Mouse (Mus musculus) hindbrain, embryonic 13.5 days (tissue): ENCODE measurements at regions not wholly inside any gene's neighbourhood (a gene's known extent, or its start where the extent isn't known, plus 50 kb on each side); places are given as distances from the start of the nearest gene placed in this dataset.

Experiments used
- ATAC-seq: fragments of 200-750 bp; cut with Nextera tagmentation; 2 replicates; pipeline ENCODE4 v1.8.0; 2017; ENCODE audit warnings: moderate TSS enrichment; ENCODE audit not compliant: low FRiP score
- H3K27ac ChIP-seq: fragments of 300-500 bp; sonication (generic); 2 replicates; pipeline ENCODE4 v1.5.1; 2015; ENCODE audit warnings: inconsistent platforms, mild to moderate bottlenecking, moderate library complexity
- H3K27me3 ChIP-seq: fragments of 300-500 bp; sonication (generic); 2 replicates; pipeline ENCODE4 v1.6.1; 2015; ENCODE audit warnings: mild to moderate bottlenecking, inconsistent platforms
- H3K36me3 ChIP-seq: fragments of 300-500 bp; sonication (generic); 2 replicates; pipeline ENCODE4 v1.6.1; 2015; ENCODE audit warnings: mild to moderate bottlenecking, inconsistent platforms
- H3K4me1 ChIP-seq: fragments of 300-500 bp; sonication (generic); replicated peaks from 2 replicates; pipeline ENCODE4 v1.6.1; 2015; ENCODE audit warnings: inconsistent platforms
- H3K4me2 ChIP-seq: fragments of 300-500 bp; sonication (generic); 2 replicates; pipeline ENCODE4 v1.6.1; 2015; ENCODE audit warnings: inconsistent platforms, mild to moderate bottlenecking, moderate library complexity
- H3K4me3 ChIP-seq: fragments of 300-500 bp; sonication (generic); 2 replicates; pipeline ENCODE4 v1.5.1; 2015; ENCODE audit warnings: mild to moderate bottlenecking, inconsistent platforms
- H3K9ac ChIP-seq: fragments of 300-500 bp; sonication (generic); 2 replicates; pipeline ENCODE4 v1.6.1; 2015; ENCODE audit warnings: mild to moderate bottlenecking, inconsistent platforms
- H3K9me3 ChIP-seq: fragments of 300-500 bp; sonication (generic); 2 replicates; pipeline ENCODE4 v1.6.1; 2016; ENCODE audit warnings: inconsistent platforms
- WGBS: fragments of 180-500 bp; shearing (Covaris S2); methylation state at CpG from one replicate; pipeline ENCODE4 v1.1.7; 2015; 5-methylcytosine and 5-hydroxymethylcytosine counted together

- 53% methylated on average over 10 of the region's 10 CpGs for WGBS
- peaks cover 8% of the 10 kb centered on the region for H3K4me1 ChIP-seq
- no peak overlapping the region for H3K4me3 ChIP-seq
- H3K4me2 ChIP-seq, result no peak overlapping the region
- no peaks in the 10 kb centered on the region for H3K9me3 ChIP-seq
- no peak for ATAC-seq
- no peaks in the 10 kb centered on the region for H3K36me3 ChIP-seq
- no peaks in the 10 kb centered on the region for H3K27me3 ChIP-seq
- H3K9ac ChIP-seq, result no peak overlapping the region
- H3K27ac ChIP-seq, result no peak overlapping the region
Observed at GRCm38 (mm10) chr11:112593821-112594220, 188.2 kb upstream of the Sox9 start.

- no peak overlapping the region for H3K27ac ChIP-seq
- no peaks in the 10 kb centered on the region for H3K9me3 ChIP-seq
- ATAC-seq, result no peak
- H3K36me3 ChIP-seq, result no peaks in the 10 kb centered on the region
- no peaks in the 10 kb centered on the region for H3K4me1 ChIP-seq
- no peak overlapping the region for H3K4me2 ChIP-seq
- no peak overlapping the region for H3K9ac ChIP-seq
- WGBS, result 88% methylated on average over 1 of the region's 1 CpGs
- H3K27me3 ChIP-seq, result no peaks in the 10 kb centered on the region
- H3K4me3 ChIP-seq, result no peak overlapping the region
Observed at GRCm38 (mm10) chr11:112607359-112607758, 174.7 kb upstream of the Sox9 start.

- ATAC-seq, result no peak
- H3K4me1 ChIP-seq, result no peaks in the 10 kb centered on the region
- no peaks in the 10 kb centered on the region for H3K27me3 ChIP-seq
- H3K4me3 ChIP-seq, result no peak overlapping the region
- H3K9ac ChIP-seq, result no peak overlapping the region
- WGBS, result 69% methylated on average over 3 of the region's 3 CpGs
- H3K4me2 ChIP-seq, result no peak overlapping the region
- no peaks in the 10 kb centered on the region for H3K36me3 ChIP-seq
- H3K27ac ChIP-seq, result no peak overlapping the region
- H3K9me3 ChIP-seq, result no peaks in the 10 kb centered on the region
Observed at GRCm38 (mm10) chr11:112609277-112609676, 172.7 kb upstream of the Sox9 start.

- Histone ChIP-seq H3K9me3 (no peaks in the 10 kb centered on the region), H3K4me2 (no peak overlapping the region), H3K4me1 (no peaks in the 10 kb centered on the region), H3K4me3 (no peak overlapping the region), H3K27me3 (no peaks in the 10 kb centered on the region), H3K36me3 (no peaks in the 10 kb centered on the region), H3K27ac (no peak overlapping the region), H3K9ac (no peak overlapping the region)
- no peak for ATAC-seq
- WGBS, result 79% methylated on average over 11 of the region's 11 CpGs
Observed at GRCm38 (mm10) chr11:112611073-112611472, 171.0 kb upstream of the Sox9 start.

GRCm38 (mm10) chr11:112615629-112616028 is 166.4 kb upstream of the Sox9 start:
- H3K9me3 ChIP-seq, result no peaks in the 10 kb centered on the region
- no peak overlapping the region for H3K4me2 ChIP-seq
- H3K36me3 ChIP-seq, result no peaks in the 10 kb centered on the region
- H3K9ac ChIP-seq, result no peak overlapping the region
- no peak for ATAC-seq
- H3K4me1 ChIP-seq, result no peaks in the 10 kb centered on the region
- 0 out of 2 replicates have a peak, but pooled peaks cover 3% of the 10 kb centered on the region for H3K27me3 ChIP-seq
- 95% methylated on average over 4 of the region's 4 CpGs for WGBS
- no peak overlapping the region for H3K27ac ChIP-seq
- no peak overlapping the region for H3K4me3 ChIP-seq

GRCm38 (mm10) chr11:112616942-112617341 is 165.1 kb upstream of the Sox9 start:
- Histone ChIP-seq H3K4me1 (peaks cover 12% of the 10 kb centered on the region), H3K9ac (no peak overlapping the region), H3K36me3 (no peaks in the 10 kb centered on the region), H3K9me3 (no peaks in the 10 kb centered on the region), H3K4me2 (no peak overlapping the region), H3K27me3 (0 out of 2 replicates have a peak, but pooled peaks cover 3% of the 10 kb centered on the region), H3K4me3 (no peak overlapping the region), H3K27ac (no peak overlapping the region)
- ATAC-seq, result no peak
- whole genome bisulfite sequencing, result 88% methylated on average over 2 of the region's 2 CpGs

GRCm38 (mm10) chr11:112620916-112621315 is 161.1 kb upstream of the Sox9 start:
- Histone ChIP-seq H3K4me3 (no peak overlapping the region), H3K27me3 (0 out of 2 replicates have a peak, but pooled peaks cover 3% of the 10 kb centered on the region), H3K4me1 (peaks cover 13% of the 10 kb centered on the region), H3K4me2 (peak overlapping the region; percentile 23; the same call in 1 of the 2 replicates), H3K9ac (peak overlapping the region; percentile 46; the same call in 1 of the 2 replicates), H3K9me3 (no peaks in the 10 kb centered on the region), H3K27ac (no peak overlapping the region), H3K36me3 (no peaks in the 10 kb centered on the region)
- WGBS, result 19% methylated on average over 12 of the region's 12 CpGs
- 0 out of 2 replicates have a peak, but pooled peaks have one; percentile 59 for ATAC-seq

GRCm38 (mm10) chr11:112621385-112622120 is 160.5 kb upstream of the Sox9 start:
- H3K36me3 ChIP-seq, result no peaks in the 10 kb centered on the region
- no peak overlapping the region for H3K9ac ChIP-seq
- no peak overlapping the region for H3K27ac ChIP-seq
- H3K4me3 ChIP-seq, result no peak overlapping the region
- 61% methylated on average over 9 of the region's 9 CpGs for WGBS
- H3K4me1 ChIP-seq, result peaks cover 13% of the 10 kb centered on the region
- H3K27me3 ChIP-seq, result 0 out of 2 replicates have a peak, but pooled peaks cover 1% of the 10 kb centered on the region
- ATAC-seq, result no peak
- H3K4me2 ChIP-seq, result no peak overlapping the region; the same call in 1 of the 2 replicates
- no peaks in the 10 kb centered on the region for H3K9me3 ChIP-seq

- 56% methylated on average over 9 of the region's 9 CpGs for WGBS
- no peak overlapping the region for H3K9ac ChIP-seq
- no peak overlapping the region for H3K27ac ChIP-seq
- H3K36me3 ChIP-seq, result no peaks in the 10 kb centered on the region
- H3K27me3 ChIP-seq, result no peaks in the 10 kb centered on the region
- no peak for ATAC-seq
- no peak overlapping the region for H3K4me3 ChIP-seq
- no peaks in the 10 kb centered on the region for H3K9me3 ChIP-seq
- no peaks in the 10 kb centered on the region for H3K4me1 ChIP-seq
- no peak overlapping the region for H3K4me2 ChIP-seq
Observed at GRCm38 (mm10) chr11:112649298-112649697, 132.7 kb upstream of the Sox9 start.

- Histone ChIP-seq H3K27me3 (no peaks in the 10 kb centered on the region), H3K27ac (peak overlapping the region; percentile 24; the same call in 1 of the 2 replicates), H3K9ac (no peak overlapping the region), H3K4me3 (no peak overlapping the region), H3K4me2 (no peak overlapping the region), H3K36me3 (no peaks in the 10 kb centered on the region), H3K9me3 (no peaks in the 10 kb centered on the region), H3K4me1 (peaks cover 9% of the 10 kb centered on the region)
- no peak for ATAC-seq
- 25% methylated on average over 11 of the region's 11 CpGs for WGBS
Observed at GRCm38 (mm10) chr11:112657410-112658159, 124.4 kb upstream of the Sox9 start.

- Histone ChIP-seq H3K4me1 (peaks cover 9% of the 10 kb centered on the region), H3K9me3 (no peaks in the 10 kb centered on the region), H3K36me3 (no peaks in the 10 kb centered on the region), H3K27ac (no peak overlapping the region), H3K9ac (no peak overlapping the region), H3K4me3 (no peak overlapping the region), H3K27me3 (no peaks in the 10 kb centered on the region), H3K4me2 (no peak overlapping the region)
- ATAC-seq, result no peak
- 79% methylated on average over 3 of the region's 3 CpGs for WGBS
Observed at GRCm38 (mm10) chr11:112659911-112660310, 122.1 kb upstream of the Sox9 start.

- Histone ChIP-seq H3K4me2 (no peak overlapping the region), H3K9ac (no peak overlapping the region), H3K9me3 (no peaks in the 10 kb centered on the region), H3K36me3 (no peaks in the 10 kb centered on the region), H3K27ac (no peak overlapping the region), H3K4me1 (peaks cover 9% of the 10 kb centered on the region), H3K4me3 (no peak overlapping the region), H3K27me3 (no peaks in the 10 kb centered on the region)
- ATAC-seq, result no peak
- WGBS, result 82% methylated on average over 7 of the region's 7 CpGs
Observed at GRCm38 (mm10) chr11:112661426-112661825, 120.6 kb upstream of the Sox9 start.
